9 mouse cellular contexts compared by ENCODE assay signal in genomic region chr12:79904913-79905549, GRCm38 (mm10).
DNase-seq lines count a peak whose midpoint lies in the region; ATAC-seq and TF ChIP-seq lines count a peak whose summit lies in the region.
"Had no signal": no experiment of that assay in that cellular context is flagged by ENCODE, and none has a peak within 500 bp of the region (broad histone marks: within the 10 kb centered on the region; RNA-seq: fewer than 3 reads in every experiment).

No protein-coding gene starts in this region.

- TF ChIP-seq CTCF in cortical plate, adult 2 months (IDR thresholded peaks at IDR 0.05; ENCODE audit: extremely low read depth, insufficient read depth, low read length): no peak

- no peak overlapping the region for H3K4me3 ChIP-seq in kidney, embryonic 16.5 days (ENCODE audit: low read length)
- no peak overlapping the region for H3K4me3 ChIP-seq in cortical plate, adult 2 months (ENCODE audit: insufficient read depth, low read length)
- H3K4me3 ChIP-seq in hindbrain, embryonic 15.5 days: no peak overlapping the region
- H3K4me3 ChIP-seq in myocyte: no peak overlapping the region
- H3K4me3 ChIP-seq: midbrain, embryonic 12.5 days had no signal

- H3K36me3 ChIP-seq in kidney, embryonic 16.5 days (ENCODE audit: insufficient read depth, low read length): no peaks in the 10 kb centered on the region
- H3K36me3 ChIP-seq in hindbrain, embryonic 15.5 days: no peaks in the 10 kb centered on the region
- H3K36me3 ChIP-seq in myocyte (ENCODE audit: control insufficient read depth, insufficient read depth): no peaks in the 10 kb centered on the region
- H3K36me3 ChIP-seq: midbrain, embryonic 12.5 days had no signal

- peak overlapping the region; percentile 94 for H3K27ac ChIP-seq in kidney, embryonic 16.5 days (ENCODE audit: low read length)
- H3K27ac ChIP-seq in cortical plate, adult 2 months (ENCODE audit: insufficient read depth, low read length): peak overlapping the region; percentile 78; the same call in 1 of the 2 replicates
- peak overlapping the region; percentile 14; the same call in 1 of the 2 replicates for H3K27ac ChIP-seq in hindbrain, embryonic 15.5 days (replicated peaks)

- H3K27me3 ChIP-seq in kidney, embryonic 16.5 days (ENCODE audit: insufficient read depth, low read length): no peaks in the 10 kb centered on the region
- H3K27me3 ChIP-seq in hindbrain, embryonic 15.5 days: no peaks in the 10 kb centered on the region
- H3K27me3 ChIP-seq in myocyte (ENCODE audit: control insufficient read depth, insufficient read depth, insufficient read length): no peaks in the 10 kb centered on the region
- H3K27me3 ChIP-seq: midbrain, embryonic 12.5 days had no signal

- H3K4me2 ChIP-seq in kidney, embryonic 16.5 days (replicated peaks; ENCODE audit: low read depth, low read length): no peak overlapping the region
- no peak overlapping the region for H3K4me2 ChIP-seq in hindbrain, embryonic 15.5 days
- peak overlapping the region; percentile 79 for H3K4me2 ChIP-seq in myocyte (ENCODE audit: low read depth)
- H3K4me2 ChIP-seq: midbrain, embryonic 12.5 days had no signal

- no peak for TF ChIP-seq POLR2A in cortical plate, adult 2 months (IDR thresholded peaks at IDR 0.05; ENCODE audit: extremely low read depth, insufficient read depth, low read length)
- TF ChIP-seq POLR2A in myocyte (IDR thresholded peaks at IDR 0.05; ENCODE audit: insufficient read length, low read depth): no peak

- no peaks in the 10 kb centered on the region for H3K79me2 ChIP-seq in myocyte (ENCODE audit: control insufficient read depth, insufficient read depth)

- DNase-seq in kidney, adult 18-20 months: no peak
- no peak for DNase-seq in cerebellum, adult 9-11 months
- no peak for DNase-seq in gastrocnemius, postnatal 10 days

- 16% methylated on average over 2 of the region's 2 CpGs for WGBS in kidney, embryonic 16.5 days
- WGBS in hindbrain, embryonic 15.5 days: 63% methylated on average over 2 of the region's 2 CpGs

- peaks cover 49% of the 10 kb centered on the region for H3K4me1 ChIP-seq in kidney, embryonic 16.5 days (ENCODE audit: insufficient read depth, low read length)
- H3K4me1 ChIP-seq in cortical plate, adult 2 months (ENCODE audit: control insufficient read depth, insufficient read depth, low read length): peaks cover 3% of the 10 kb centered on the region; the same call in 1 of the 2 replicates
- peaks cover 8% of the 10 kb centered on the region; the same call in 1 of the 2 replicates for H3K4me1 ChIP-seq in hindbrain, embryonic 15.5 days (replicated peaks)

- peak; percentile 73 for ATAC-seq in kidney, embryonic 16.5 days (ENCODE audit: low FRiP score, low TSS enrichment)
- no peak for ATAC-seq in hindbrain, embryonic 15.5 days (ENCODE audit: low FRiP score, low read depth)
- ATAC-seq in megakaryocyte, adult 5-6 weeks (ENCODE audit: poor library complexity, severe bottlenecking): no peak

- no peak overlapping the region for H3ac ChIP-seq in myocyte (ENCODE audit: control insufficient read depth, insufficient read length)

- 0 out of 2 replicates have a peak overlapping the region, but pooled peaks have one; percentile 17 for H3K9ac ChIP-seq in kidney, embryonic 16.5 days (replicated peaks; ENCODE audit: low read length)
- no peak overlapping the region for H3K9ac ChIP-seq in hindbrain, embryonic 15.5 days
- H3K9ac ChIP-seq: midbrain, embryonic 12.5 days had no signal

- no peaks in the 10 kb centered on the region for H3K9me3 ChIP-seq in kidney, embryonic 16.5 days (ENCODE audit: low read length)
- no peaks in the 10 kb centered on the region for H3K9me3 ChIP-seq in hindbrain, embryonic 15.5 days
- H3K9me3 ChIP-seq: midbrain, embryonic 12.5 days had no signal

TF ChIP-seq in myocyte, 11 proteins besides CTCF, POLR2A, EP300 and RAD21:
- TF ChIP-seq MYOG (IDR thresholded peaks at IDR 0.05; ENCODE audit: control insufficient read depth in 1 of 3, insufficient read depth in 1 of 3, insufficient read length in 2 of 3, low read depth in 2 of 3) (no peak), E2F4 (IDR thresholded peaks at IDR 0.05; ENCODE audit: insufficient read depth) (no peak), MAX (IDR thresholded peaks at IDR 0.05; ENCODE audit: low read depth) (no peak), CEBPB (IDR thresholded peaks at IDR 0.05; ENCODE audit: insufficient read depth, poor library complexity, severe bottlenecking) (no peak), TCF3 (IDR thresholded peaks at IDR 0.05; ENCODE audit: insufficient read length, low read depth) (no peak), TCF12 (IDR thresholded peaks at IDR 0.05; ENCODE audit: insufficient read depth, poor library complexity, severe bottlenecking) (no peak), REST (IDR thresholded peaks at IDR 0.05; ENCODE audit: insufficient read depth, insufficient read length) (no peak), USF1 (IDR thresholded peaks at IDR 0.05; ENCODE audit: low read depth) (no peak)

Comparison
In these comparisons a context has a peak if more than half of its experiments do, and no peak if none do; other contexts are left out.
1. H3K27ac ChIP-seq: peak in every context shown above with its lines; median percentile 94 in kidney, embryonic 16.5 days; 78 in cortical plate, adult 2 months; 14 in hindbrain, embryonic 15.5 days.